ENCODE assay signal across 12 mouse cellular contexts in genomic region chr2:104741015-104741758, GRCm38 (mm10). TPM values are rescaled to one million over a fixed set of nuclear protein-coding genes. Genes with fewer than 3 reads are reported as not detected.
DNase-seq lines count a peak whose midpoint lies in the region; ATAC-seq and TF ChIP-seq lines count a peak whose summit lies in the region.
"Had no signal": no experiment of that assay in that cellular context is flagged by ENCODE, and none has a peak within 500 bp of the region (broad histone marks: within the 10 kb centered on the region; RNA-seq: fewer than 3 reads in every experiment).

No protein-coding gene starts in this region.

- WGBS in hindbrain, embryonic 15.5 days = 38% methylated on average over 7 of the region's 7 CpGs
- WGBS in hindbrain, embryonic 10.5 days = 38% methylated on average over 7 of the region's 7 CpGs
- WGBS in embryonic facial prominence, embryonic 13.5 days = 29% methylated on average over 7 of the region's 7 CpGs
- 46% methylated on average over 7 of the region's 7 CpGs for WGBS in liver, embryonic 11.5 days
- WGBS in thymus, adult 2 months = 90% methylated on average over 7 of the region's 7 CpGs

- no peak overlapping the region for H3K27ac ChIP-seq in hindbrain, embryonic 15.5 days (replicated peaks)
- no peak overlapping the region for H3K27ac ChIP-seq in hindbrain, embryonic 10.5 days
- no peak overlapping the region for H3K27ac ChIP-seq in embryonic facial prominence, embryonic 13.5 days
- no peak overlapping the region for H3K27ac ChIP-seq in liver, embryonic 11.5 days (ENCODE audit: low read depth, low read length)
- no peak overlapping the region for H3K27ac ChIP-seq in thymus, adult 2 months (ENCODE audit: control insufficient read depth, insufficient read depth, low read length)

- no peak for TF ChIP-seq POLR2A in thymus, adult 2 months (IDR thresholded peaks at IDR 0.05; ENCODE audit: control insufficient read depth, extremely low read depth, insufficient read depth, low read length, poor library complexity)

- no peak for TF ChIP-seq CTCF in thymus, adult 2 months (IDR thresholded peaks at IDR 0.05; ENCODE audit: borderline replicate concordance, control insufficient read depth, extremely low read depth, insufficient read depth, low read length, poor library complexity)

- H3K4me1 ChIP-seq in hindbrain, embryonic 15.5 days (replicated peaks) = peaks cover 14% of the 10 kb centered on the region
- H3K4me1 ChIP-seq in hindbrain, embryonic 10.5 days (replicated peaks) = peaks cover 27% of the 10 kb centered on the region; the same call in 1 of the 2 replicates
- peaks cover 12% of the 10 kb centered on the region for H3K4me1 ChIP-seq in embryonic facial prominence, embryonic 13.5 days
- H3K4me1 ChIP-seq in liver, embryonic 11.5 days (replicated peaks; ENCODE audit: control insufficient read depth, insufficient read depth, low read length) = no peaks in the 10 kb centered on the region
- peaks cover 2% of the 10 kb centered on the region; the same call in 1 of the 2 replicates for H3K4me1 ChIP-seq in thymus, adult 2 months (replicated peaks; ENCODE audit: control insufficient read depth, insufficient read depth, low read length)

- DNase-seq in hindbrain, embryonic 10.5 days (ENCODE audit: low spot score) = no peak
- DNase-seq in 3134 (ENCODE audit: extremely low read depth, insufficient read length, low spot score) = peak; percentile 47
- DNase-seq in liver, embryonic 11.5 days (ENCODE audit: low spot score) = no peak
- no peak for DNase-seq in thymus, adult 2 months
- DNase-seq in spleen, postnatal 36 days (ENCODE audit: low spot score in 2 of 2) = no peak
- DNase-seq: heart, postnatal 14 days; right cerebral cortex, postnatal 25 days; thymus, postnatal 25 days had no signal

- H3K36me3 ChIP-seq in hindbrain, embryonic 15.5 days = no peaks in the 10 kb centered on the region
- H3K36me3 ChIP-seq in hindbrain, embryonic 10.5 days = no peaks in the 10 kb centered on the region
- H3K36me3 ChIP-seq in embryonic facial prominence, embryonic 13.5 days = no peaks in the 10 kb centered on the region
- no peaks in the 10 kb centered on the region for H3K36me3 ChIP-seq in liver, embryonic 11.5 days (ENCODE audit: control insufficient read depth, insufficient read depth, low read length)
- H3K36me3 ChIP-seq in thymus, adult 2 months (ENCODE audit: control insufficient read depth, insufficient read depth, low read length) = no peaks in the 10 kb centered on the region

- peaks cover 13% of the 10 kb centered on the region for H3K27me3 ChIP-seq in hindbrain, embryonic 15.5 days
- H3K27me3 ChIP-seq in hindbrain, embryonic 10.5 days (ENCODE audit: insufficient read depth, poor library complexity, severe bottlenecking) = peaks cover 52% of the 10 kb centered on the region
- H3K27me3 ChIP-seq in embryonic facial prominence, embryonic 13.5 days = peaks cover 33% of the 10 kb centered on the region
- peaks cover 20% of the 10 kb centered on the region for H3K27me3 ChIP-seq in liver, embryonic 11.5 days (replicated peaks; ENCODE audit: control insufficient read depth, insufficient read depth, low read length)
- H3K27me3 ChIP-seq in thymus, adult 2 months (ENCODE audit: control insufficient read depth, insufficient read depth, low read length) = peaks cover 19% of the 10 kb centered on the region; the same call in 1 of the 2 replicates

- H3K9me3 ChIP-seq in hindbrain, embryonic 15.5 days = no peaks in the 10 kb centered on the region
- H3K9me3 ChIP-seq in hindbrain, embryonic 10.5 days = no peaks in the 10 kb centered on the region
- no peaks in the 10 kb centered on the region for H3K9me3 ChIP-seq in embryonic facial prominence, embryonic 13.5 days
- H3K9me3 ChIP-seq in liver, embryonic 11.5 days (ENCODE audit: control insufficient read depth, low read length) = no peaks in the 10 kb centered on the region

- no peak for ATAC-seq in hindbrain, embryonic 15.5 days (ENCODE audit: low FRiP score, low read depth)
- no peak for ATAC-seq in embryonic facial prominence, embryonic 13.5 days (ENCODE audit: insufficient number of reproducible peaks, insufficient read depth, low FRiP score, low TSS enrichment, low read depth)
- ATAC-seq in liver, embryonic 11.5 days (replicated peaks; ENCODE audit: low FRiP score) = no peak
- no peak for ATAC-seq in frontal cortex, adult (ENCODE audit: low TSS enrichment)

- H3K4me3 ChIP-seq in hindbrain, embryonic 15.5 days = no peak overlapping the region; the same call in 1 of the 2 replicates
- H3K4me3 ChIP-seq in hindbrain, embryonic 10.5 days = no peak overlapping the region
- no peak overlapping the region for H3K4me3 ChIP-seq in embryonic facial prominence, embryonic 13.5 days
- H3K4me3 ChIP-seq in liver, embryonic 11.5 days (ENCODE audit: low read depth, low read length) = peak overlapping the region; percentile 70; the same call in 1 of the 2 replicates
- no peak overlapping the region for H3K4me3 ChIP-seq in thymus, adult 2 months (ENCODE audit: control insufficient read depth, insufficient read depth, low read length)

- H3K9ac ChIP-seq in hindbrain, embryonic 15.5 days = no peak overlapping the region
- H3K9ac ChIP-seq in embryonic facial prominence, embryonic 13.5 days = no peak overlapping the region
- H3K9ac ChIP-seq in liver, embryonic 11.5 days (ENCODE audit: low read depth, low read length) = 0 out of 2 replicates have a peak overlapping the region, but pooled peaks have one; percentile 28

- peak overlapping the region; percentile 99; the same call in 1 of the 2 replicates for H3K4me2 ChIP-seq in hindbrain, embryonic 15.5 days
- H3K4me2 ChIP-seq in embryonic facial prominence, embryonic 13.5 days = 0 out of 2 replicates have a peak overlapping the region, but pooled peaks have one; percentile 92
- peak overlapping the region; percentile 92 for H3K4me2 ChIP-seq in liver, embryonic 11.5 days

RNA-seq across cellular contexts. Expression of gene Depdc7, which starts 1.5 kb away (rescaled TPM):
- polyA plus RNA-seq in hindbrain, embryonic 15.5 days (2015; fragmentation: Nextera tagmentation; extraction: Ambion mirVana) = 1.2 and 1.6 TPM in 2 replicates
- polyA plus RNA-seq in hindbrain, embryonic 10.5 days (2016; fragmentation: Nextera tagmentation; extraction: Ambion mirVana) = 2.1 and 2.8 TPM in 2 replicates
- 4.1 and 5.3 TPM in 2 replicates for polyA plus RNA-seq in embryonic facial prominence, embryonic 13.5 days (2015; fragmentation: Nextera tagmentation; extraction: Ambion mirVana)
- 10.3 and 12.3 TPM in 2 replicates for polyA plus RNA-seq in liver, embryonic 11.5 days (2014; fragmentation: Nextera tagmentation; extraction: Ambion mirVana)
- 0.56 and 0.86 TPM in 2 replicates for polyA plus RNA-seq in thymus, adult 2 months (2012; rRNA removed)

RNA-seq across cellular contexts. Expression of gene Pin1rt1, which starts 25.0 kb away (rescaled TPM):
- 0.13 TPM in 1 of 2 replicates, not detected in the other for polyA plus RNA-seq in hindbrain, embryonic 15.5 days (2015; fragmentation: Nextera tagmentation; extraction: Ambion mirVana)
- polyA plus RNA-seq in hindbrain, embryonic 10.5 days (2016; fragmentation: Nextera tagmentation; extraction: Ambion mirVana) = not detected in 2 replicates
- polyA plus RNA-seq in embryonic facial prominence, embryonic 13.5 days (2015; fragmentation: Nextera tagmentation; extraction: Ambion mirVana) = not detected in 2 replicates
- polyA plus RNA-seq in liver, embryonic 11.5 days (2014; fragmentation: Nextera tagmentation; extraction: Ambion mirVana) = not detected in 2 replicates
- polyA plus RNA-seq in thymus, adult 2 months (2012; rRNA removed) = not detected in 2 replicates
- polyA plus RNA-seq: cortical plate, adult 2 months had no signal

RNA-seq across cellular contexts. Expression of gene Tcp11l1, which starts 29.2 kb away (rescaled TPM):
- 59.3 and 61.5 TPM in 2 replicates for polyA plus RNA-seq in hindbrain, embryonic 15.5 days (2015; fragmentation: Nextera tagmentation; extraction: Ambion mirVana)
- polyA plus RNA-seq in hindbrain, embryonic 10.5 days (2016; fragmentation: Nextera tagmentation; extraction: Ambion mirVana) = 54.5 and 64.1 TPM in 2 replicates
- polyA plus RNA-seq in embryonic facial prominence, embryonic 13.5 days (2015; fragmentation: Nextera tagmentation; extraction: Ambion mirVana) = 61.5 and 73.3 TPM in 2 replicates
- polyA plus RNA-seq in liver, embryonic 11.5 days (2014; fragmentation: Nextera tagmentation; extraction: Ambion mirVana) = 20.3 and 22.9 TPM in 2 replicates
- 1.4 and 2.0 TPM in 2 replicates for polyA plus RNA-seq in thymus, adult 2 months (2012; rRNA removed)
